28 mouse cellular contexts compared by ENCODE assay signal in the genomic region with DNA sequence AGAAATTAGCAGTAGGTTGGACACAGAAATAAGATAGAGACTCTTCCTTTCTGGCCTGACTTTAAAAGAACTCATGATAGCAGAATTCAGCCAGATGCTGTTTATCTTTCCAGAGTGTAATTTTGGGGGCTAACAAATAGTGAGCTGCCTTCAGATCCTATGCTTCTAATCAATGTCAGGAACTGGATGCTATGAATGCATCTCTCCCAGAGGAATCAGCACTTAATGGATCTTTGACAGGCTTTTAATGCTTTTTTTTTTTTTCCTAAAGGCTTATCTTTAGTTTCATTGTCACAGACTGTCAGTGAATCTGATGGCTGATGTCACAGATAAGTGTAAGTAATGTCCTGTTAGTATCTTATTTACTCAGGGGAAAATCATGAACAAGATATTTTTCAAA. TPM values are rescaled to one million over a fixed set of nuclear protein-coding genes. Genes with fewer than 3 reads are reported as not detected.
"Had no signal": no experiment of that assay in that cellular context is flagged by ENCODE, and none has a peak within 500 bp of the region (broad histone marks: within the 10 kb centered on the region; RNA-seq: fewer than 3 reads in every experiment).

No protein-coding gene starts in this region.

- H3K9ac ChIP-seq: hindbrain, embryonic 12.5 days; hindbrain, embryonic 14.5 days; intestine, embryonic 15.5 days; limb, embryonic 13.5 days; limb, embryonic 15.5 days; liver, embryonic 12.5 days; liver, embryonic 14.5 days had no signal

- H3K9me3 ChIP-seq: hindbrain, embryonic 10.5 days; hindbrain, embryonic 12.5 days; intestine, embryonic 15.5 days; limb, embryonic 13.5 days; limb, embryonic 15.5 days; liver, embryonic 12.5 days had no signal

- H3K27me3 ChIP-seq: hindbrain, embryonic 12.5 days; intestine, embryonic 15.5 days; limb, embryonic 13.5 days; limb, embryonic 15.5 days; liver, embryonic 12.5 days had no signal

- H3K4me2 ChIP-seq: heart, embryonic 11.5 days; hindbrain, embryonic 12.5 days; hindbrain, embryonic 14.5 days; intestine, embryonic 15.5 days; limb, embryonic 13.5 days; limb, embryonic 15.5 days; liver, embryonic 12.5 days had no signal

- H3K4me3 ChIP-seq: heart, adult 2 months; hindbrain, embryonic 10.5 days; hindbrain, embryonic 12.5 days; intestine, embryonic 15.5 days; layer of hippocampus, adult 2 months; limb, embryonic 13.5 days; limb, embryonic 15.5 days; liver, embryonic 12.5 days had no signal

- ATAC-seq: hindbrain, embryonic 16.5 days; inflammation-experienced regulatory T-cells, adult 6 months; intestine, embryonic 15.5 days; intestine, postnatal 0 days; liver, embryonic 12.5 days had no signal

- H3K36me3 ChIP-seq: hindbrain, embryonic 10.5 days; hindbrain, embryonic 12.5 days; intestine, embryonic 15.5 days; limb, embryonic 13.5 days; limb, embryonic 15.5 days; liver, embryonic 12.5 days had no signal

- H3K27ac ChIP-seq: heart, adult 2 months; hindbrain, embryonic 10.5 days; hindbrain, embryonic 12.5 days; hindbrain, embryonic 14.5 days; intestine, embryonic 15.5 days; layer of hippocampus, adult 2 months; limb, embryonic 13.5 days; limb, embryonic 15.5 days; liver, embryonic 12.5 days; liver, embryonic 14.5 days had no signal

- DNase-seq: gastrocnemius, postnatal 14 days; gastrocnemius, postnatal 36 days; heart, adult 11 months; heart, adult 2 months; heart, postnatal 10 days; heart, postnatal 4 days; kidney, adult 18-20 months; kidney, adult 8-10 months; kidney, postnatal 10 days; kidney, postnatal 25 days; kidney, postnatal 4 days; layer of hippocampus, adult 9-11 months; layer of hippocampus, postnatal 36 days had no signal

- H3K4me1 ChIP-seq: hindbrain, embryonic 12.5 days; intestine, embryonic 15.5 days; limb, embryonic 13.5 days; limb, embryonic 15.5 days; liver, embryonic 12.5 days had no signal

RNA-seq across cellular contexts. Expression of a gene that starts 50.5 kb away (rescaled TPM):
- total RNA-seq: gastrocnemius, adult 18-20 months; gastrocnemius, postnatal 36 days; liver, adult 2 months had no signal
- polyA plus RNA-seq: liver, adult 2 months had no signal
